11 mouse cellular contexts compared by ENCODE assay signal in the genomic region with DNA sequence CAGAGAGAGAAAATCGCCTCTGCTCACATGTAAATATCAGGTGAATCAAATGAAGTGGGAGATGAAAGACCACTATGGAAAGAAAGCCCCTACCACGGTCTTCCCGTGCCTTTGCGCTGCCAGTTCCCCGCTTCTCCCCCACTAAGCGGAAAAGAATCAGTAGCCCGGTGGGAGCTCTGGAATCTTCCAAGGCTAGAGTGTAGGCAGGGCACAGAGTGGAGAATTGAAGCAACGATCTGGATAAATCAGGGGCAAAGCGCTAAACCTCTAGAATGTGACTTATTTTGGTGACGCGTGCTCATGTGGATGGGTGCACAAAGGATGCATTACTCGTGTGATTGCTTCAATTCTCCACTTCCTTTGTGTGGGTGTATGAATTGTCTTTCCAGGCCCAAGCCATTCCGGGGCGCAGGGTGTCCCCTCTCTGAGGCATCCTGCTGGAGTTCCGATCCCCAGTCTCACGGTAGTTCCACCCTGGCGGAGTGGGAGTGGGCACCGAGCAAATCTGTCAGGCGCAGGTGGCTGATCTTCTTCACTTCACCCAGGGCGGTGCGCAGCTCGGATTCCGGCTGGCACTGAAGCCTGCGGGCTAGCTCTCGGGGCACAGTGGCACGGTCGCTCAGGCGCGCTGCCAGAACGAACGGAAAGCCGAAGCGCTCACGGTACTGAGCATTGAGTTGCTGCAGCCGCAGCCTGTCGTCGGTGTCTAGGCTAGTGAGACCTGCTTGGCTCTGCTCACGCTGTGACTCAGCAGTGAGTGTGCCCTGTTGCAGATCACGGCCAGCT. TPM values are rescaled to one million over a fixed set of nuclear protein-coding genes. Genes with fewer than 3 reads are reported as not detected.
DNase-seq lines count a peak whose midpoint lies in the region; ATAC-seq and TF ChIP-seq lines count a peak whose summit lies in the region.
"Had no signal": no experiment of that assay in that cellular context is flagged by ENCODE, and none has a peak within 500 bp of the region (broad histone marks: within the 10 kb centered on the region; RNA-seq: fewer than 3 reads in every experiment).

No protein-coding gene starts in this region.

- intact Hi-C loops in gastrocnemius, adult 2 months (cut with DNase I): loop anchor here (5.0 to 10.0 kb wide), 2 partner anchors 88 to 640 kb away; no protein-coding TSS in a partner anchor

- peaks cover 99% of the 10 kb centered on the region for H3K27me3 ChIP-seq in limb, embryonic 10.5 days (ENCODE audit: low read depth, poor library complexity, severe bottlenecking)

- H3K4me3 ChIP-seq in gastrocnemius, adult 2 months: peak overlapping the region; percentile 45
- peak overlapping the region; percentile 21; the same call in 1 of the 2 replicates for H3K4me3 ChIP-seq in limb, embryonic 10.5 days
- H3K4me3 ChIP-seq: erythroblast, embryonic 14.5 days had no signal

- H3K9me3 ChIP-seq in limb, embryonic 10.5 days (replicated peaks): no peaks in the 10 kb centered on the region

- TF ChIP-seq CTCF in gastrocnemius, adult 2 months (IDR thresholded peaks at IDR 0.05): no peak

- no peak for ATAC-seq in inflammation-experienced regulatory T-cells, adult 6 months

- WGBS in limb, embryonic 10.5 days: under 1% methylated on average over 39 of the region's 39 CpGs

- H3K36me3 ChIP-seq in limb, embryonic 10.5 days: no peaks in the 10 kb centered on the region

- no peak overlapping the region for H3K27ac ChIP-seq in gastrocnemius, adult 2 months
- H3K27ac ChIP-seq in limb, embryonic 10.5 days: no peak overlapping the region

- peak; percentile 75 for DNase-seq in gastrocnemius, adult 2 months
- no peak for DNase-seq in gastrocnemius, postnatal 25 days
- DNase-seq in 3T3-L1 (ENCODE audit: low read depth, low spot score): peak; percentile 59
- DNase-seq in adrenal gland, postnatal 14 days: peak; percentile 55
- peak; percentile 64 for DNase-seq in limb, embryonic 10.5 days (ENCODE audit: low spot score)
- no peak for DNase-seq in spleen, postnatal 36 days (ENCODE audit: low spot score in 2 of 2)
- no peak for DNase-seq in frontal cortex, postnatal 36 days (ENCODE audit: low spot score in 2 of 2)

- H3K4me1 ChIP-seq in limb, embryonic 10.5 days: peaks cover 18% of the 10 kb centered on the region

RNA-seq across cellular contexts. Expression of a gene that starts 7.4 kb away (rescaled TPM):
- total RNA-seq in gastrocnemius, adult 2 months (2021): not detected
- not detected for total RNA-seq in gastrocnemius, postnatal 25 days (2021)
- total RNA-seq in adrenal gland, postnatal 14 days (2021): 1.2 and 12.9 TPM in 2 replicates
- polyA plus RNA-seq in limb, embryonic 10.5 days (2016; fragmentation: Nextera tagmentation; extraction: Ambion mirVana): not detected in 2 replicates
- not detected for polyA plus RNA-seq in inflammation-experienced regulatory T-cells, adult 6 months (2017; shearing (Covaris generic))
- total RNA-seq: MEL had no signal
- polyA plus RNA-seq: erythroblast, embryonic 14.5 days; limb, embryonic 14.5 days had no signal

RNA-seq across cellular contexts. Expression of a gene that starts 7.8 kb away (rescaled TPM):
- not detected for total RNA-seq in gastrocnemius, adult 2 months (2021)
- total RNA-seq in gastrocnemius, postnatal 25 days (2021): not detected
- total RNA-seq in adrenal gland, postnatal 14 days (2021): not detected in 2 replicates
- 0.06 and 0.16 TPM in 2 replicates for polyA plus RNA-seq in limb, embryonic 10.5 days (2016; fragmentation: Nextera tagmentation; extraction: Ambion mirVana)
- polyA plus RNA-seq in inflammation-experienced regulatory T-cells, adult 6 months (2017; shearing (Covaris generic)): not detected
- total RNA-seq: MEL had no signal

RNA-seq across cellular contexts. Expression of a gene that starts 45.1 kb away (rescaled TPM):
- total RNA-seq in gastrocnemius, adult 2 months (2021): not detected
- total RNA-seq in gastrocnemius, postnatal 25 days (2021): not detected
- total RNA-seq in adrenal gland, postnatal 14 days (2021): not detected in 2 replicates
- polyA plus RNA-seq in limb, embryonic 10.5 days (2016; fragmentation: Nextera tagmentation; extraction: Ambion mirVana): not detected in 2 replicates
- polyA plus RNA-seq in inflammation-experienced regulatory T-cells, adult 6 months (2017; shearing (Covaris generic)): not detected
- total RNA-seq: MEL had no signal
- polyA plus RNA-seq: erythroblast, embryonic 14.5 days; limb, embryonic 14.5 days had no signal

Comparison
In these comparisons a context has a peak if more than half of its experiments do, and no peak if none do; other contexts are left out.
1. DNase-seq: peak in gastrocnemius, adult 2 months (single experiment), 3T3-L1 (single experiment), adrenal gland, postnatal 14 days (single experiment) and limb, embryonic 10.5 days (single experiment); none in gastrocnemius, postnatal 25 days (single experiment), spleen, postnatal 36 days (0 of 2) and frontal cortex, postnatal 36 days (0 of 2).